Mouse (Mus musculus): ENCODE measurements around the gene Bloc1s1.

- no peak for TF ChIP-seq CTCF (IDR thresholded peaks at IDR 0.05; ENCODE audit: borderline replicate concordance, insufficient read depth, low read length)
- TF ChIP-seq POLR2A (IDR thresholded peaks at IDR 0.05; ENCODE audit: low read depth, low read length): no peak
Observed at GRCm38 (mm10) chr10:128928356-128928755, 4.5 kb upstream of the Bloc1s1 start.

Measured in embryonic fibroblast, embryonic 13.5 days (primary cell).